Mouse (Mus musculus) urinary bladder, postnatal 25 days (tissue): Measurements from ENCODE around the gene Casp8.
"Not testable (repeated sequence)": the region's sequence is repeated elsewhere in the genome, so short reads cannot be mapped to it uniquely, and the experiment has no call there.

Experiments
- DNase-seq: peaks from one replicate; pipeline ENCODE4 v3.0.0; 2022; ENCODE audit warnings: low spot score

Gene Casp8

GRCm38 (mm10) chr1:58800644-58801043 lies 5.5 kb downstream of the Casp8 start:
- not testable (repeated sequence) for DNase-seq

- DNase-seq, result no peak
These were observed 6.5 kb downstream of the Casp8 start for GRCm38 (mm10) chr1:58801558-58802285.

GRCm38 (mm10) chr1:58802322-58803273 lies 7.4 kb downstream of the Casp8 start:
- DNase-seq, result no peak

- no peak for DNase-seq
These were observed 8.4 kb downstream of the Casp8 start for GRCm38 (mm10) chr1:58803531-58803930.

- DNase-seq, result no peak
These were observed 11.5 kb downstream of the Casp8 start for GRCm38 (mm10) chr1:58806651-58807050.

- DNase-seq, result no peak
These were observed 31.1 kb downstream of the Casp8 start for GRCm38 (mm10) chr1:58826319-58826718.

GRCm38 (mm10) chr1:58830741-58831140 lies 35.6 kb downstream of the Casp8 start:
- no peak for DNase-seq

- no peak for DNase-seq
These were observed 37.0 kb downstream of the Casp8 start for GRCm38 (mm10) chr1:58832198-58832597.

GRCm38 (mm10) chr1:58856811-58857210 lies 61.6 kb downstream of the Casp8 start:
- DNase-seq, result not testable (repeated sequence)

GRCm38 (mm10) chr1:58859131-58859530 lies 64.0 kb downstream of the Casp8 start:
- DNase-seq, result not testable (repeated sequence)

- DNase-seq, result not testable (repeated sequence)
These were observed 64.7 kb downstream of the Casp8 start for GRCm38 (mm10) chr1:58859738-58860365.

- not testable (repeated sequence) for DNase-seq
These were observed 65.4 kb downstream of the Casp8 start for GRCm38 (mm10) chr1:58860586-58860985.

GRCm38 (mm10) chr1:58876500-58876899 lies 81.3 kb downstream of the Casp8 start:
- DNase-seq, result not testable (repeated sequence)

GRCm38 (mm10) chr1:58879291-58879690 lies 84.1 kb downstream of the Casp8 start:
- not testable (repeated sequence) for DNase-seq

- DNase-seq, result not testable (repeated sequence)
These were observed 88.1 kb downstream of the Casp8 start for GRCm38 (mm10) chr1:58883279-58883678.

- no peak for DNase-seq
These were observed 90.5 kb downstream of the Casp8 start for GRCm38 (mm10) chr1:58885646-58886045.

- peak; percentile 63 for DNase-seq
These were observed 94.8 kb downstream of the Casp8 start for GRCm38 (mm10) chr1:58889826-58890546.

- not testable (repeated sequence) for DNase-seq
These were observed 95.6 kb downstream of the Casp8 start for GRCm38 (mm10) chr1:58890697-58891290.

- DNase-seq, result not testable (repeated sequence)
These were observed 96.5 kb downstream of the Casp8 start for GRCm38 (mm10) chr1:58891481-58892170.

GRCm38 (mm10) chr1:58892386-58892785 lies 97.2 kb downstream of the Casp8 start:
- not testable (repeated sequence) for DNase-seq
